Mouse (Mus musculus) liver, embryonic 14.5 days (tissue): ENCODE measurements around the gene Scn4a. TPM values are rescaled to one million over a fixed set of nuclear protein-coding genes. Genes with fewer than 3 reads are reported as not detected.
A peak's percentile ranks its signal among the peaks of the same experiment; 100 is the strongest.

Experiments
- ATAC-seq: fragments of 200-750 bp; cut with Nextera tagmentation; 2 replicates; pipeline ENCODE4 v1.8.0; 2017; ENCODE audit warnings: moderate number of reproducible peaks, mild to moderate bottlenecking, moderate library complexity; ENCODE audit not compliant: insufficient read depth
- DNase-seq, 3 experiments: peaks; one replicate each; pipeline ENCODE4 v3.0.0-alpha.2; 2012 to 2013; ENCODE audit warnings: low read depth in 3 of 3, low spot score in 3 of 3
- H3K27ac ChIP-seq: fragments of 300-500 bp; sonication (generic); 2 replicates; pipeline ENCODE4 v1.5.1; 2014; ENCODE audit warnings: moderate library complexity, mild to moderate bottlenecking, control low read depth, inconsistent platforms
- H3K27me3 ChIP-seq: fragments of 300-500 bp; sonication (generic); 2 replicates; pipeline ENCODE4 v1.6.1; 2014; ENCODE audit warnings: mild to moderate bottlenecking, low read length, moderate library complexity; ENCODE audit not compliant: control insufficient read depth, insufficient read depth
- H3K36me3 ChIP-seq: fragments of 300-500 bp; sonication (generic); replicated peaks from 2 replicates; pipeline ENCODE4 v1.6.1; 2014; ENCODE audit warnings: low read depth; ENCODE audit not compliant: control insufficient read depth, insufficient read depth
- H3K4me1 ChIP-seq, 2 experiments: fragments of 200-500 bp in 1 of 2; fragments of 300-500 bp in 1 of 2; sonication (generic) in 1 of 2; replicated peaks; 2 replicates each; pipeline ENCODE4 v1.6.1; 2012 to 2014; ENCODE audit warnings: antibody characterized with exemption in 1 of 2, inconsistent platforms in 1 of 2, low read length in 1 of 2; ENCODE audit not compliant: control insufficient read depth in 2 of 2, insufficient read depth in 2 of 2
- H3K4me2 ChIP-seq: fragments of 300-500 bp; sonication (generic); 2 replicates; pipeline ENCODE4 v1.6.1; 2014; ENCODE audit warnings: low read depth, mild to moderate bottlenecking, control low read depth, moderate library complexity
- H3K4me3 ChIP-seq, 2 experiments: fragments of 200-500 bp in 1 of 2; fragments of 300-500 bp in 1 of 2; sonication (generic) in 1 of 2; 2 replicates each; pipeline ENCODE4 v1.5.1; 2012 to 2014; ENCODE audit warnings: low read depth in 2 of 2, low read length in 2 of 2, mild to moderate bottlenecking in 2 of 2, control low read depth in 1 of 2, inconsistent platforms in 1 of 2, moderate library complexity in 1 of 2; ENCODE audit not compliant: insufficient read depth in 1 of 2
- H3K9ac ChIP-seq: fragments of 300-500 bp; sonication (generic); replicated peaks from 2 replicates; pipeline ENCODE4 v1.6.1; 2014; ENCODE audit warnings: mild to moderate bottlenecking, control low read depth, moderate library complexity
- H3K9me3 ChIP-seq: fragments of 300-500 bp; sonication (generic); 2 replicates; pipeline ENCODE4 v1.6.1; 2016; ENCODE audit warnings: low read length, mixed read lengths; ENCODE audit not compliant: control insufficient read depth
- CTCF ChIP-seq: IDR thresholded peaks from 2 replicates; pipeline ENCODE4 v1.5.1; 2016; ENCODE audit warnings: antibody characterized with exemption, low read depth, control low read depth
- EP300 ChIP-seq: IDR thresholded peaks from 2 replicates; pipeline ENCODE4 v1.6.1; 2016; ENCODE audit warnings: antibody characterized with exemption, low read depth
- WGBS: fragments of 180-500 bp; shearing (Covaris S2); extraction: QIAGEN DNeasy Blood & Tissue Kit; methylation state at CpG from one replicate; pipeline ENCODE4 v1.1.7; 2014; ENCODE audit not compliant: insufficient replicate concordance; 5-methylcytosine and 5-hydroxymethylcytosine counted together
- polyA plus RNA-seq, 2 experiments: library from polyadenylated mRNA; depleted of rRNA in 1 of 2; stranded (reverse) in 1 of 2; unstranded in 1 of 2; fragments of >200 nt; fragmentation: Nextera tagmentation in 1 of 2; extraction: Ambion mirVana in 1 of 2; gene quantifications; 2 replicates each; pipeline versions ENCODE4 v1.2.1 to v1.2.3; 2012 to 2014

Scn4a gene
- polyA plus RNA-seq, 2 experiments: 0.01 TPM; not detected in 1

DNA sequence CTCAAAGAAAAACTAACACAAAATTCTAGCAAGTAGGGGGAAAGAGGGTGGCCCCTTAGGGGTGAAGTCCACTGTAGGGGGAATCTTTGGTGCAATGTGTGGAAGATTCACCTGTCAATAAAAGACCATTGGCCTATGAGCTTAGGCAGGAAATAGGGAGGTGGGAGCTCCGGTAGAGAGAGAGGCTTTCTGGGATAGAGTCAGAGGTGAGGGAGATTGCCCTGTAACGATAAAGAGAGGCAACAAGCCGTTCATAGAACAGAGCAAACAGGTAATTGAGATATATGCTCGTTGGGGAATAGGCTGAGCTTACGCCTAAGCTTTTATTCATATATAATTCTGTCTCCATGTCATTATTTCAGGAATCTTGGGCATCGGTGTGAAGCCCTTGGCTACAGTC, 33.9 kb upstream of the Scn4a start:
- peaks cover 3 to 34% of the 10 kb centered on the region in 2 experiments for H3K4me1 ChIP-seq
- H3K9me3 ChIP-seq: no peaks in the 10 kb centered on the region
- H3K9ac ChIP-seq: no peak overlapping the region
- 29% methylated on average over 6 of the region's 6 CpGs for WGBS
- no peak for DNase-seq
- no peak for TF ChIP-seq EP300
- no peaks in the 10 kb centered on the region for H3K36me3 ChIP-seq
- no peak overlapping the region for H3K27ac ChIP-seq
- no peak for ATAC-seq
- no peak overlapping the region; a peak in 1 of 4 replicates for H3K4me3 ChIP-seq
- peak overlapping the region; percentile 38 for H3K4me2 ChIP-seq
- H3K27me3 ChIP-seq: no peaks in the 10 kb centered on the region

DNA sequence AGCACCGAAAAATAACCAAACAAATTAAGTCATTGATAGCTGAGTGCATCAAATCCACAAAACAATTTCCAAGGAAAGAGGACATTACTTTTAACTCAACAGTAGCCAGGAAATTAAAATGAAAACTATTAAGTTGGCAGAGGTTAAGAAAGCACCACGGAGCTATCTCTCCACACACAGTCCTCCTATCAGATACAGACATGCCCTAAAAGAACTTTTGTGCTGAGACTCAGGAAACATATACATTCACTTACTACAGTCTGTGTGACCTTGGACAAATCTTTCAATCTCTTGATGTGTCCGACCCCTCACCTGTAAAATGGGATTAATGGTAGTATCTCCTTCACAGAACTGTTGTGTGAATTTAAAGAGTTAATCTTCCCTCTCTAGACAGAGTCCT, 33.3 kb upstream of the Scn4a start:
- WGBS: 44% methylated on average over 3 of the region's 3 CpGs

GRCm38 (mm10) chr11:106383051-106383790, 30.1 kb upstream of the Scn4a start:
- ATAC-seq (no peak), DNase-seq (no peak)
- no peak overlapping the region for H3K4me3 ChIP-seq
- WGBS: 31% methylated on average over 6 of the region's 6 CpGs
- TF ChIP-seq CTCF (no peak), EP300 (no peak)
- no peak overlapping the region for H3K4me2 ChIP-seq
- H3K9me3 ChIP-seq: no peaks in the 10 kb centered on the region
- no peak overlapping the region for H3K9ac ChIP-seq
- no peak overlapping the region for H3K27ac ChIP-seq
- no peaks in the 10 kb centered on the region for H3K27me3 ChIP-seq
- no peaks in the 10 kb centered on the region for H3K36me3 ChIP-seq
- H3K4me1 ChIP-seq: peaks cover 3 to 40% of the 10 kb centered on the region in 2 experiments; a peak in 2 of 4 replicates

More for the DNA sequence above, 33.3 kb upstream of the Scn4a start:
- no peak overlapping the region for H3K27ac ChIP-seq
- no peaks in the 10 kb centered on the region for H3K9me3 ChIP-seq
- no peak for DNase-seq
- H3K4me1 ChIP-seq: peaks cover 3 to 38% of the 10 kb centered on the region in 2 experiments; a peak in 2 of 4 replicates
- H3K4me2 ChIP-seq: peak overlapping the region; percentile 38; the same call in 1 of the 2 replicates
- no peak overlapping the region for H3K4me3 ChIP-seq
- H3K36me3 ChIP-seq: no peaks in the 10 kb centered on the region
- no peak for ATAC-seq
- no peaks in the 10 kb centered on the region for H3K27me3 ChIP-seq
- TF ChIP-seq EP300: no peak
- no peak for TF ChIP-seq CTCF
- no peak overlapping the region for H3K9ac ChIP-seq

DNA sequence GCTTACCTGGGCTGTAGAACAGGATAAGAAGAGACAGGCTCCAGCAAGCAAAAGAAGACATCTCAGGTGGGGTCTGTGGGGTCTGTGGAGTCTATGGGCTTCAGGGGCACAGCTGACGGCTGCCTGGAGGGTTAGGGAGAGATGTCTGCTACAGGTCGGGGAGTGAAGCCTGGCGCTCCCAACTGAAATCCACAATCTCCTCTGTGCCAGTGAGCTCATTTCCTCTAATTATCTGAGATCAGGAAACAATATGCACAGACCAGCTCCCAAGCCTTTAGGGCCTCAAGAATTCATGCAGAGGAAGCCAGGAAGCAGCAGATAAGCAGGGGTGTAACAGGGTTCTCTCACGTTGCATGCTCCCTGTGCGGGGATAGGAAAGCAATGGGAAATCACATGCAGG, 29.3 kb upstream of the Scn4a start:
- Histone ChIP-seq H3K36me3 (no peaks in the 10 kb centered on the region), H3K9ac (no peak overlapping the region), H3K9me3 (no peaks in the 10 kb centered on the region), H3K4me1 (peaks cover 3 to 37% of the 10 kb centered on the region in 2 experiments; a peak in 2 of 4 replicates), H3K4me2 (peak overlapping the region; percentile 32), H3K27me3 (no peaks in the 10 kb centered on the region), H3K4me3 (peak overlapping the region; percentile 6 to 31; a peak in 3 of 4 replicates), H3K27ac (no peak overlapping the region)
- ATAC-seq: peak; percentile 58
- TF ChIP-seq EP300 (peak; percentile 19; the same call in 1 of the 2 replicates), CTCF (no peak)
- DNase-seq: peak in 1 of 3 experiments; percentile 24
- 11% methylated on average over 5 of the region's 5 CpGs for WGBS

- H3K36me3 ChIP-seq: no peaks in the 10 kb centered on the region
- TF ChIP-seq CTCF (no peak), EP300 (no peak)
- no peaks in the 10 kb centered on the region for H3K27me3 ChIP-seq
- no peak overlapping the region for H3K27ac ChIP-seq
- DNase-seq (no peak), ATAC-seq (no peak)
- no peak overlapping the region; the same call in 1 of the 2 replicates for H3K9ac ChIP-seq
- H3K4me3 ChIP-seq: peak overlapping the region; percentile 6 to 31; a peak in 3 of 4 replicates
- peak overlapping the region; percentile 32 for H3K4me2 ChIP-seq
- WGBS: 37% methylated on average over 7 of the region's 7 CpGs
- H3K9me3 ChIP-seq: no peaks in the 10 kb centered on the region
- peaks cover 3 to 35% of the 10 kb centered on the region in 2 experiments; a peak in 2 of 4 replicates for H3K4me1 ChIP-seq
Observed at GRCm38 (mm10) chr11:106381883-106382282, 28.8 kb upstream of the Scn4a start.
